Mouse (Mus musculus) testis, adult 2 months (tissue): Measurements from ENCODE around the gene Cpm. TPM values are rescaled to one million over a fixed set of nuclear protein-coding genes. Genes with fewer than 3 reads are reported as not detected.

Experiments used
- H3K27ac ChIP-seq: fragments of 200-500 bp; 2 replicates; pipeline ENCODE4 v1.5.1; 2012; ENCODE audit warnings: low read depth, low read length; ENCODE audit not compliant: control insufficient read depth, insufficient read depth
- H3K27me3 ChIP-seq: fragments of 200-500 bp; 2 replicates; pipeline ENCODE4 v1.6.1; 2012; ENCODE audit warnings: mild to moderate bottlenecking, low read length, moderate library complexity; ENCODE audit not compliant: control insufficient read depth, insufficient read depth
- H3K36me3 ChIP-seq: fragments of 200-500 bp; 2 replicates; pipeline ENCODE4 v1.6.1; 2012; ENCODE audit warnings: mild to moderate bottlenecking, low read length; ENCODE audit not compliant: control insufficient read depth, insufficient read depth
- H3K4me1 ChIP-seq: fragments of 200-500 bp; 2 replicates; pipeline ENCODE4 v1.6.1; 2012; ENCODE audit warnings: low read length; ENCODE audit not compliant: control insufficient read depth, insufficient read depth
- H3K4me3 ChIP-seq: fragments of 200-500 bp; 2 replicates; pipeline ENCODE4 v1.5.1; 2012; ENCODE audit warnings: low read depth, mild to moderate bottlenecking, low read length, moderate library complexity, mixed read lengths; ENCODE audit not compliant: control insufficient read depth
- CTCF ChIP-seq: fragments of 200-500 bp; IDR thresholded peaks from 2 replicates; pipeline ENCODE4 v1.5.1; 2012; ENCODE audit warnings: low read depth, mild to moderate bottlenecking, inconsistent platforms, low read length, moderate library complexity; ENCODE audit not compliant: control insufficient read depth, insufficient read depth, insufficient replicate concordance
- POLR2A ChIP-seq: fragments of 200-500 bp; IDR thresholded peaks from 2 replicates; pipeline ENCODE4 v1.6.1; 2012; ENCODE audit warnings: low read depth, mild to moderate bottlenecking, inconsistent platforms, low read length, moderate library complexity; ENCODE audit not compliant: control insufficient read depth
- polyA plus RNA-seq: library from polyadenylated mRNA; depleted of rRNA; stranded (reverse); fragments of >200 nt; gene quantifications from 2 replicates; pipeline ENCODE4 v1.2.3, GENCODE M21; 2012

The Cpm gene
- polyA plus RNA-seq, 1 experiment: 0.77 TPM

- TF ChIP-seq POLR2A: no peak
- TF ChIP-seq CTCF: no peak
- H3K4me1 ChIP-seq: peaks cover 16% of the 10 kb centered on the region
- H3K27me3 ChIP-seq: no peaks in the 10 kb centered on the region
- no peaks in the 10 kb centered on the region for H3K36me3 ChIP-seq
- H3K27ac ChIP-seq: no peak overlapping the region
- no peak overlapping the region for H3K4me3 ChIP-seq
These were observed 36.3 kb downstream of the Cpm start for GRCm38 (mm10) chr10:117665376-117666275.

DNA sequence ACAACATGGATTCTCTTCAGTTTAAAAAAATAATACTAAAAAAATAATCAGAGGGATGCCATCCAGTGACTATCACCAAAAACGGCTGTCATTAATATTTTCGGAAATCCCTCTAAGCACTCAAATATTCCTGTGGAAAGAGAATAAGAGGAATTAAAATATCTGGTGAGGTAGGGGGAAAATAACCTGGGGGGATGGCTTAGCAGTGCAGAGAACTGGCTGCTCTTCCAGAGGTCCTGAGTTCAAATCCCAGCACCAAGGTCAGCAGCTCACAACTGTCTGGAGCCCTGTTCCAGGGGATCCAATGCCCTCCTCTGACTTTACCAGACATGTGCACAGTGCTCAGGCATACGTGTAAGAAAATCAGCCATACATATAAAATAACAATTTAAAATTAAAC, 37.1 kb downstream of the Cpm start:
- H3K27ac ChIP-seq: no peak overlapping the region
- H3K36me3 ChIP-seq: no peaks in the 10 kb centered on the region
- no peak overlapping the region for H3K4me3 ChIP-seq
- H3K4me1 ChIP-seq: peaks cover 16% of the 10 kb centered on the region
- TF ChIP-seq POLR2A (no peak), CTCF (no peak)
- H3K27me3 ChIP-seq: no peaks in the 10 kb centered on the region

- TF ChIP-seq CTCF: no peak
- no peak for TF ChIP-seq POLR2A
- peaks cover 16% of the 10 kb centered on the region for H3K4me1 ChIP-seq
- H3K27ac ChIP-seq: no peak overlapping the region
- H3K27me3 ChIP-seq: no peaks in the 10 kb centered on the region
- no peaks in the 10 kb centered on the region for H3K36me3 ChIP-seq
- H3K4me3 ChIP-seq: no peak overlapping the region
These were observed 37.8 kb downstream of the Cpm start for GRCm38 (mm10) chr10:117666947-117667630.

- no peaks in the 10 kb centered on the region for H3K36me3 ChIP-seq
- H3K4me3 ChIP-seq: no peak overlapping the region
- no peaks in the 10 kb centered on the region for H3K27me3 ChIP-seq
- peaks cover 13% of the 10 kb centered on the region for H3K4me1 ChIP-seq
- no peak for TF ChIP-seq POLR2A
- no peak for TF ChIP-seq CTCF
- no peak overlapping the region for H3K27ac ChIP-seq
These were observed 38.6 kb downstream of the Cpm start for GRCm38 (mm10) chr10:117667663-117668507.

GRCm38 (mm10) chr10:117668546-117669300, 39.4 kb downstream of the Cpm start:
- H3K27ac ChIP-seq: no peak overlapping the region
- no peaks in the 10 kb centered on the region for H3K27me3 ChIP-seq
- peaks cover 6% of the 10 kb centered on the region for H3K4me1 ChIP-seq
- TF ChIP-seq POLR2A: no peak
- TF ChIP-seq CTCF: no peak
- H3K4me3 ChIP-seq: no peak overlapping the region
- H3K36me3 ChIP-seq: no peaks in the 10 kb centered on the region

- no peak overlapping the region for H3K27ac ChIP-seq
These were observed 40.3 kb downstream of the Cpm start for GRCm38 (mm10) chr10:117669449-117670090.

More at GRCm38 (mm10) chr10:117669449-117670090, 40.3 kb downstream of the Cpm start:
- H3K36me3 ChIP-seq: no peaks in the 10 kb centered on the region
- no peak for TF ChIP-seq CTCF
- no peak for TF ChIP-seq POLR2A
- peaks cover 1% of the 10 kb centered on the region; the same call in 1 of the 2 replicates for H3K4me1 ChIP-seq
- no peaks in the 10 kb centered on the region for H3K27me3 ChIP-seq
- no peak overlapping the region for H3K4me3 ChIP-seq
